Mouse (Mus musculus): ENCODE results near the gene Kars.
A peak's percentile ranks its signal among the peaks of the same experiment; 100 is the strongest.

Kars gene

DNA sequence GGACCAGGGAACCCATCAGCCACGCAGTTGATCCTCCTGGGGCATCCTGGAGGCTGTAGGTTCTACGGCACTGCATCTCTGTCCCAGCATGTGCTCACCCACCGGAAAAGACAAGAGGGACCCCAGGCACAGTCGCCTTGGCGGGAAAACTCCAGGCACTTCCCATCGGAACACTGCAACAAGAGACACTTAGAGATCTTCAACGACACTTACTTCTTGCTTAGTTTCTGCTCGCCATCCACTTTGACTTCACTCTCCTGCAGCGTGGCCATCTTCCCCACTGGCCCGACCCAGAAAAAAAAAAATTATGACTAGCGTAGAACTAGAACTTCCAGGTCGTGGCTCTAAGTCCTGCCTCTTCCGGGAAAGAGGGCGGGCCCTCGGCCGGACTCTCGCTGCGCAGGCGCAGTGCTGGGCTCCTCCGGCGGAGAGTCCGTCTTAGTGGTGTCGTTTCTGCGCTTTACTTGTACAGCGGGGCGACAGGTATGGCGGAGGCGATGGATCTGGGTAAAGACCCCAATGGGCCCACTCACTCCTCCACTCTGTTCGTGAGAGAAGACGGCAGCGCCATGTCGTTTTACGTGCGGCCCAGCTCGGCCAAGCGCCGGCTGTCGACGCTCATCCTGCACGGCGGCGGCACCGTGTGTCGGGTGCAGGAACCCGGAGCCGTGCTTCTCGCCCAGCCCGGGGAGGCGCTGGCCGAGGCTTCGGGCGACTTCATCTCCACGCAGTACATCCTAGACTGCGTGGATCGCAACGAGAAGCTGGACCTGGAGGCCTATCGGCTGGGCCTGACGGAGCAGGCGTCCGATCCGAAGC, at the start of gene Kars, which contains the start of gene Terf2ip:
Gene Kars (minus strand): TSS at position 327 of the 819 bp plus-strand sequence.
Gene Terf2ip (plus strand): TSS at position 402 of the 819 bp plus-strand sequence.
- peak; percentile 84 for DNase-seq (ENCODE audit: low read depth, low spot score)

DNA sequence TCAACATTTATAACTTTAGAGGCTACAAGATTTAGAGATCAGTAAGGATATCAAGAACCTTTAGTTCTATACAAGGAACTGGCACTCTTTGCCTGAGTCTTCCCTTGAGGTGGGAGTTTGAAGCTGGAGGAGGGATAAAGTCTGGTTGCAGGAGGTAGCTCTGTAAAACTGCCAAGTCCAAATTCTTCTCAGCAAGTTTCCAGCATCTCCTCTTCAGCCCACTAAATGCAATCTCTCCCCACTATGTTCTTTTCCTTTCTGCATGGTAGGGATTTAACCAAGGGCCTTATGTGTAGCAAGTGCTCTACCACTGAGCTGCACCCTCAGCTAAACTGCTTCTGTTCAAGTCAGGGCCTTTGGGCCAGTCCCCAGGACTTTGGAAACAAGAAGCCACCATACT, 43.3 kb upstream of the Kars start:
- DNase-seq (ENCODE audit: low read depth, low spot score): no peak

DNA sequence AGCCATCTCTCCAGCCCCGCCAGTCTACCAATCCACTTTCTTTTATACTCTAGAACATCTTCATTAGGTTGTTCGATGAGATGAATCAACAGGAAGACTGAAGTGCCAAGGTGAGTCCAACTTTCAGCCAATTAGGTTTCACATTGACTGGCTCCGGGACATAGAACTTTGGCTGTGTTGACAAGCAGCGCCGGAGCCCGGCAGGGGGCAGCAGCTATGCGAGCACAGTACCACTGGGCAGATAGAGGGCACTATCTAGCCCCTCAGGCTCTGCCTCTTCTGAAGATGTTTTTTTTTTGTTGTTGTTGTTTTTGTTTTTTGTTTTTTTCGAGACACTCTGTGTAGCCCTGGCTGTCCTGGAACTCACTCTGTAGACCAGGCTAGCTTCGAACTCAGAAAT, 40.4 kb upstream of the Kars start:
- DNase-seq (ENCODE audit: low read depth, low spot score): no peak

DNA sequence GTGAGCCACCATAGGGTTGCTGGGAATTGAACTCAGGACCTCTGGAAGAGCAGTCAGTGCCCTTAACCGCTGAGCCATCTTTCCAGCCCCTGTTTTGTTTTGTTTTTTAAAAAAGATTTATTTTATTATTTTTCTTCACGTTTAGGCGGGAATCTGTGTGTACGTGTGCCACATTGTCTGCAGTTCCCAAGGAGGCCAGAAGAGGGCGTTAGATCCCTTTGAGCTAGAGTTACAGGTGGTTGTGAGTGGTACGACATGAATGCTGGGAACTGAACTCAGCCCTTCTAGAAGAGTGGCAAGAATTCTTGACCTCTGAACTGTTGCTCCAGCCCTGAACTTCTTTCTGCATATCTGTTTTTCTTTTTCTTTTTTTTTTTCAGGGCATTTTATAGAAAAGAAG, 38.9 kb upstream of the Kars start:
- no peak for DNase-seq (ENCODE audit: low read depth, low spot score)

DNA sequence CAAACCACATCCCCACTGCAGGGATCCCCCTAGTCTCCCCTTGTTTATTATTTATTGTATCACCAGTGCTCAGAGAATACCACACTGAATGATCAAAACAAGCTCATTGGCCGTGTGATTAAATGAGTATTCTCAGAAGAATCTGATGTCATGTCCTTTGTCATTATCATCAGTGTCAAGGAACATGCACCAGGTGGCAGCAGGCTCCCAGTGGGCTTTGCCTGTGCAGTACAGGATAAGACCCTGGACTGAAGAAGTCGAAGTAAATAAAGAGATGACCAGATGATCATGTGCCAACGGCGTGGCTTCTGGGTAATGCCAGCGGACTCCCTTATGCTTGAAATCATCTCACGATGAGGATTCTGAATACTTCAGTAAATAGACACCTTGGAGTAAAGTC, 37.2 kb upstream of the Kars start:
- DNase-seq (ENCODE audit: low read depth, low spot score): no peak

DNA sequence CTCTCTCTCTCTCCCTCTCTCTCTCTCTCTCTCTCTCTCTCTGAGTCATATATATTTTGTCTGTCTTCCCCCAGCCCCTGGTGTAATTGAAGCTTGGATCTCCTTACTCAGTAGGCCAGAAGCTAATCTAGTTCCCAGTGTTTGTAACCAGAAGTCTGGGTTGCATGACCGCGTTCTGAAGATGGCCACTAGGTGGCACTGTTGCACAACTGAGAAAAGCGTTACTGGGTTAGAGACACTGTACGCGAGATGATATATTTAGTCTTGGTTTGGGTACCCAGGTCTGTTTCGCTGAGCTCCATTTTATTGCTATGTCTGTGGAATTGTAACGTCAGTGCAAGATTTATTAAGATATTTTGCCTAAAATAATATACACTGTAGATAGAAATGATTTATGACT, 34.8 kb upstream of the Kars start:
- DNase-seq (ENCODE audit: low read depth, low spot score): peak; percentile 61

DNA sequence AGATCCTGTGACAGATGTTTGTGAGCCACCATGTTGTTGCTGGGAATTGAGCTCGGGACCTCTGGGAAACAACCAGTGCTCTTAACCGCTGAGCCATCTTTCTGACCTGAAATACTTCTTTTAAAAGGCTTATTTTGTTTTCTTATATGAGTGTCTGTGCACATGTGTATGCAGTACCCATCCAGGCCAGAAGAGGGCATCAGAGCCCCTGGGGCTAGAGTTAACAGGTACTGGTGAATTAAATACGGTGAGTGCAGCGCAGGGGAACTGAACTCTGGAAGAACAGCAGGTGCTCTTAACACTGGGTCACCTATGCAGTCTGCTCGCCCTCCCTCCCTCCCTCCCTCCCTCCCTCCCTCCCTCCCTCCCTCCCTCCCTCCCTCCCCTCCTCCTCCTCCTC, 34.1 kb upstream of the Kars start:
- no peak for DNase-seq (ENCODE audit: low read depth, low spot score)

DNA sequence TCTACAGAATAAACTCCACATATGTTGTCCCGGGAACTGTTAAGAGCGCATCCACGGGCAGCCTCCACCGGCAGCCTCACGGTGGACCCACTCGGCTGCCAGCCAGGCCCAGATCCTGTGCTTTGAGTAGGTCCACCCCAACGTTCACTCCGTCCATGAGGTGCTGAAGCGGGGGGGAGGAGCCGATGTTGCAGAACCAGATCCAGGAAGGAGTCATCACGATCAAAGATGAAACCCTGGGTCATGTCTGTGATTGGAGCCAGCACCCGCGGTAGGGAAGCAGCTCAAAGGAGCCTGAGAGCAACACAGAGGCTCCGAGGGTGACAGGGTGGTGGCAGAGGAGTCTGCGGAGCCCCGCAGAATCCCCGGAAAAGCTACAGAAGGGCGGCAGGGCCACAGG, 26.4 kb upstream of the Kars start:
- DNase-seq (ENCODE audit: low read depth, low spot score): no peak

DNA sequence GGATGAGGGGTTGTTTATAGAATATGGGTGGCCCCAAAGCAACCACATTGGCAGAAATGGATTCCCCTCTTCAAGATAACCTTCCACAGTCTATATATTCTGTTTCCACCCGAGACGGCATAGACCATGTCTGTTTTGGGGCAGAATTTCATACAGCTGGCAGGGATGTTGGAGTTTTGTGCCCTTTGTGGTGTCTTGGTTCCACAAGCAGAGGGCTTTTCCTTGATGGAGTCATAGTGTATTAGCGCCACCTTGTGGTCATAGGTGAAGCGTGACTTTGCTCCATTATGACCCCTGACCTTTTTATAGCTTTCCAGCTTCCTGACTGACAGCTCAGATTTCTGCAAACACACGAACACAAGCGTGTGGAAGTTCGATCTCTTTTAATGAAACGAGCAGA, 23.5 kb upstream of the Kars start:
- DNase-seq (ENCODE audit: low read depth, low spot score): peak; percentile 39

DNA sequence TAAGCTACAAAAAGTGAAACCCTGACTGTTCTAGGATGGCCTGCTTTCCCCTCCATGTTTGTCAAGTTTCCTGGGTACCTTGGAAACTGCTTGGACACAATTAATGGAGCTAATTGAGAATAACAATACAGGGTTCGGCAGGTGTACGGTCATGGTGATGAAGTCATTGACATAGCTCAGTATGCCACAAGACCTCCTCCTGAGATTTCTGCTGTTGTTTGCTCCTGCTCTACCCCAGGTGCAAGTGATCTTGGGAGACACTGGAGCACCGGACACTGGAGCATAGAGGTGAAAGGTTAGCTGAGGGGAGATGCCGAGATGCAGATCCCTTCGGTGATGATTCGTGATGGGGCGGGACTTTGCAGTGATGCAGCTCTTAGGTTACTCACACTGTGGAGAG, 21.9 kb upstream of the Kars start:
- no peak for DNase-seq (ENCODE audit: low read depth, low spot score)

DNA sequence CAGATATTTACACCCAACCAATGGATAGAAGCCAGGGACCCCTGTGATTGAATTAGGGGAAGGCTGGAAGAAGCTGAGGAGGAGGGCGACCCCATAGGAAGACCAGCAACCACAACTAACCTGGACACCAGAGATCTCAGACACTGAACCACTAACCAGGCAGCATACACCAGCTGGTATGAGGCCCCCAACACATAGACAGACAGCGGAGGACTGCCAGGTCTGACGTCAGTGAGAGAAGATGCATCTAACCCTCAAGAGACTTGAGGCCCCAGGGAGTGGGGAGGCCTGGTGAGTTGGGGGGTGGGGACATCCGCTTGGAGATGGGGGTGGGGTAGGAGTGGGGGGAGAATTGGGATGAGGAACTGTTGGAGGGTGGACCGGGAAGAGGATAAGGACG, 19.5 kb upstream of the Kars start:
- DNase-seq (ENCODE audit: low read depth, low spot score): no peak

DNA sequence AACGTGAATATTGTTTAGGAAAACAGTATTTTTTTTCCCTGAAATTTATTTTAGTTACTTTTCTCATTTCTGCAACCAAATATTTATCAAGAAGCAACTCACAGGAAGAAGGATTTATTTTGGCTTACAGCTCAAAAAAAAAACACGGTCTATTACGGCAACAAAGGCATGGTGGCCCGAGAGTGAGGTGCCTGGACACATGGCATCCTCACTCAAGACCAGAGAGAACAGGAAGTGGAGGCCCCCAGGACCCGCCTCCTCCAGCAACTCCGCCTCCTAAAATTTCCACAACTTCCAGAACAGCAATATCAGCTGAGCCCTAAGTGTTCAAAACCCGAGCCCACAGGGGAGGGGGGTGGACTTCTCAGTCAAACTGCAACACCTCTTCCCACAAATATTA, 18.3 kb upstream of the Kars start:
- no peak for DNase-seq (ENCODE audit: low read depth, low spot score)

DNA sequence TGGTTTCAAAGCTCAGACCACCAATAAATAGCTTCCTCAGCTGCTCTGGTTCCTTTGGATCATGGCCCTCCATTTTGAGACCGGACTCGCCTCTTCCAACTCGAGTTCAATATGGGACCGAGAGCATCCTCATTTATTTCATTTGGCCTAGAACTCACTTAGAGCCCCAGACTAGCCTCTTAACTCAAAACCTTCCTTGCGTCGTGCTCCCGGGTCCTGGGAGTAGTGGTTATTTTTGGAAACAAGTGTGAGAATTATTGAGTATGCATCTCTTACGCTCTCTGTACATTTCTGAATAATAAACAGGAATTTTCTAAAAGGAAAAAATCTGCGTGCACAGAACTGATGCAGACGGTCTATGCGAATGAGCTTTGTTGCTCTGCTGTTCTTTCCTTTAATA, 3.8 kb upstream of the Kars start, which contains the start of gene Gm6793:
Gene Gm6793 (minus strand): TSS at position 101 of the 400 bp plus-strand sequence.
- no peak for DNase-seq (ENCODE audit: low read depth, low spot score)

DNA sequence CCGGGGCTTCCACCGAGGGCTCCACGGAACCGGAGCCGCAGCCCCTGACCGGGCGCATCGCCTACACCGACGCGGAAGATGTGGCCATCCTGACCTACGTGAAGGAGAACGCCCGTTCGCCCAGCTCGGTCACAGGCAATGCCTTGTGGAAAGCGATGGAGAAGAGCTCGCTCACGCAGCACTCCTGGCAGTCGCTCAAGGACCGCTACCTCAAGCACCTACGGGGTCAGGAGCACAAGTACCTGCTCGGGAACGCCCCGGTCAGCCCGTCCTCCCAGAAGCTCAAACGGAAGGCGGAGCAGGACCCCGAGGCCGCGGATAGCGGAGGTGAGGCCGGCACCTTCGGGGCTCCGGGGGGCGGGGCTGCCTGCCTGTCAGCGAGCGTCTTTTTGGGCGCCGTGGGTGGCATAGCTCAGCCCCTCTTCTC, 706 bp upstream of the Kars start:
- no peak for DNase-seq (ENCODE audit: low read depth, low spot score)

DNA sequence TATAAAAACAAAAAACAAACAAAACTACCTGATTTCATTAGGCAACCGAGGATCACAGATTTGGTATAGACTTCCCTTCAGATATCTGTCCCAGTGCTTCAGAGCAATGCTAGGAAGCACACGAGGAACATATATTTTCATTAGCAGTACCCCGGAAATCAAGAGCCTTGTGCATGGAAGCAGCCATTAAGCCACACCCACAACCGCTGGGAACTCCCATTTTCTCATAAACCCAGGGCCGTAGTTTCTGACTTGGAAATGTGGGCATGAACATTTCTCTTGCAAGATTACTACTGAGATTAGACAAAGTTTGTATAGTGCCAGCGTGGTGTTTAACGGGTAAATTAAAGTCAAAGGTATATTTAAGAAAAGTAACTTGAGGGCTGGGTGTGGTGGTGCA, 1.6 kb downstream of the Kars start:
- DNase-seq (ENCODE audit: low read depth, low spot score): no peak

DNA sequence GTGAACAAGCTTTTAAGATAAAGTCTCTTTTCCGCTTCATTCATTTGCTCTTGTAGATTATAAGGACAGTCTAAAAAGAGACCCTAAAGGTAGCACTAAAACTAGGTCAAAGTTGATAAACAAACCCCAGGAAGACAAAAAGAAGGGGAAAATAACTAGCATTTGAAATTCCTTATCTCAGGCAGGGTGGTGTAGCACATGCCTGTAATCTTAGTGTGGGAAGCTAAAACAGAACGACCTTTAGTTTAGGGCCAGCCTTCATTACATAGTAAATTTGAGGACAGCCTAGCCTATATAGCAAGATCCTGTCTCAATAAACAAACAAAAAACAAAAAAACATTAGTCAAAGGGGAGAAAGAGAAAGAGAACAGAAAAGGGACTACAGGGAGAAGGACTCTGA, 3.5 kb downstream of the Kars start:
- no peak for DNase-seq (ENCODE audit: low read depth, low spot score)

DNA sequence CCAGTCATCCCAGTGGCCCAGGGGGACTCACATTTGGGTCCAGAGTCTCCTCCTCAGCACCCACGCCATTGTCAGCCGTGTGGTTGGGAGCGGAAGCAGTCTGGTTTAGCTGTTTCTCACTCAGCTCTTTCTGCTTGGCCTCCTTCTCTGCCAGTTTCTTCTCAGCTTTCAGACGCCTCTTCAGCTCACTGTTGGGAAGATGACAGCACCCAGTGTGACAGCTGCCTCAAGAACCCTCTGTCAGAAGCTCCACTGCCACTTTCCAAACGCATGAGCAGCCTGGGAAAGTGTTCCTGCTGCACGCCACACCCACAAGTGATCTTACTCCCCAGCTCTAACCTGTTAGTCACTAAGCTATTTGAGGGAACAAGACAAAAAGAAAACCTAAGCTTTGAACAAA, 5.5 kb downstream of the Kars start:
- DNase-seq (ENCODE audit: low read depth, low spot score): no peak

DNA sequence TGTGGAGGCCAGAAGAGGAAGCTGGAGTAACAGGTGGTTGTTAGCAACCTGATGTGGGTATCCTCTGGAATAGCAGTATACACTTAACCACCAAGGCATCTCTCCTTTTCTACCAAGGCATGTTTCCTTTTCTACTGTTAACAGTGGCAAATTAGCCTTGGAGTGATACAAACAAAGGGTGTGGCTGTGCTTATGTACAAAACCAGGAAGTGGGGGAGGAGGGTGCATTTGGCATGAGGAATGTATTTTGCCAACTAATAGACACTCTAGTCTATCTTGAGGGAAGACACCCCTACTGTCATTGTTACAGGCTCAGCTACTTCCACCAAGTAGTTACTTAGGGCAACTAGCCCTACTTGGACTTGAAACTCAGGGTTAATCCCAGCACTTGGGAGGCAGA, 6.4 kb downstream of the Kars start:
- DNase-seq (ENCODE audit: low read depth, low spot score): no peak

DNA sequence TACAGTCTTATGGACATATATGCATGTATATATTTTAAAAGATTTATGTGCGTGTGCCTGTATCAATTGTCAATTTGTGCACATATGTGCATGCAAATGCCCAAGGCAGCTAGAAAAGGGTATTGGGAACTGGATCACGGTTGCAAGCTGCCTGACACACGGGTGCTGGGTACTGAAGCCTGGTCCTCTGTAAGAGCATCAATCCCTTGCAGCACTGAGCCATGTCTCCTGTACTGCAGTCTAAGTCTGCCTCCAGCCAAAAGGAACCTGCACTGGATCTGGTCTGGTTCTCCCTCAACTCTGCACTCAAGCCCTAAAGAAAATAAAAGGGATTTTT, 18.5 kb downstream of the Kars start:
- no peak for DNase-seq (ENCODE audit: low read depth, low spot score)

DNA sequence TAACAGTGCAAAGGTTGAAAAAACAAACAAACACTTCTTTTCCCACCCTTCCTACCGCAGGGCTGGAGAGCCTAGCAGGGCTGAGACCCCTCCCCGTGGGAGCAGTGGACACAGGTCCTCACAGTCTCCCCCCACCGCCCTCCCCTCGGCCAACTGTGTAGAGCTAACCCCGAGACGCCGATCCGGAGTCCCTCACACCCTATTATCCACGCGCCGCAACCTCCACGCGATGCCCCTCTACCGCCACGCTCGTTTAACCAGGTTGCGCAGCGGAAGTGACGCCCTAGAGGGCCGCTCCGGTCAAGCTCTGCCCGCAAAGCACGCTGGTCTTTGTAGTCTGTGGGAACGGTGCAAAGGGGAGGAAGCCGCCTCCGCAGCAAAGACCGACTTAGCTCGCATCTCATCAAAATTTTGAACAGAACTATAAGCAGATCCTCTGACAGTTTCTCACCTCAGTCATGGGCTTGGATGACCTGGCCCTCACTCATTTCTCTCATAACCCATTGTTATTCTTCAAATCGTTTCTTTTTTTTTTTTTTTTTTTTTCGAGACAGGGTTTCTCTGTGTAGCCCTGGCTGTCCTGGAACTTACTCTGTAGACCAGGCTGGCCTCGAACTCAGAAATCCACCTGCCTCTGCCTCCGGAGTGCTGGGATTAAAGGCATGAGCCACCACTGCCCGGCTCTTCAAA, 19.0 kb downstream of the Kars start, which contains the start of gene Adat1:
Gene Adat1 (minus strand): TSS at position 290 of the 690 bp plus-strand sequence.
- DNase-seq (ENCODE audit: low read depth, low spot score): peak; percentile 84

DNA sequence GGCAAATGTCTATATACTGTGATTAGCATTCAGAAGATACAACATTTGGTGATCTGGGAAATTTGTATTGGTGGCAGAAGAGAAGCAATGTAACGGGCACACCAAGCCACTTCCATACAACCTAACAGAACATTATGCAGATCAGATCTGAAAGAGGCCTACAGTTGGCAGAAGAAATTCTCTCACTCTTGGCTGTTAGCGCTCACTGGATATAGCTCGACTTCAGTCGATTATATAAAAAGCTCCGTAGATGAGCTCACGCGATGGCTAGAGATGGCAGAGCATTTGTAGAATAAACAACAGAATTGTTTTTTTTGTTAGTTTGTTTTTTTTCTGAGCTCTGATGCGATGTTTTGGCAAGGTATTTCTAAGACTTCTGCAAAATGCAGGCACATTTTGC, 19.8 kb downstream of the Kars start:
- DNase-seq (ENCODE audit: low read depth, low spot score): no peak

DNA sequence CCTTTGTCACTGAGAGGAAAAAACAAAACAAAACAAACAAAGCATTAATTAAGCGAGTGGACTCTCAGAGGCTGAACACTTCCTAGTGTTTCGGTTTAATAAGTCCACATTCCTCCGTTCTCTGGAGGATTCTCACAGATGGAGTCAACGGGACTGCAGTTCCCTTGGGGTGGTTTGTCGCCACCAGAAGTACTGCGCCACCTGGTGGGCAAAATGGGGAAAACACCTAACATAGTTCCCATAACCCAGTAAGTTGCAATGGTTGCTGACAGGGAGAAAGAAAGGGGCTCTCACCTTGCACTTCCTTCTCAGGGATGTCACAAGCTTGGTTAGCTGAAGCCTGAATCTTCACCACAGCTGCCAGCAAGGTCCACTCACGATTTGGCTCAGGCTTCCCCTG, 21.2 kb downstream of the Kars start:
- peak; percentile 51 for DNase-seq (ENCODE audit: low read depth, low spot score)

DNA sequence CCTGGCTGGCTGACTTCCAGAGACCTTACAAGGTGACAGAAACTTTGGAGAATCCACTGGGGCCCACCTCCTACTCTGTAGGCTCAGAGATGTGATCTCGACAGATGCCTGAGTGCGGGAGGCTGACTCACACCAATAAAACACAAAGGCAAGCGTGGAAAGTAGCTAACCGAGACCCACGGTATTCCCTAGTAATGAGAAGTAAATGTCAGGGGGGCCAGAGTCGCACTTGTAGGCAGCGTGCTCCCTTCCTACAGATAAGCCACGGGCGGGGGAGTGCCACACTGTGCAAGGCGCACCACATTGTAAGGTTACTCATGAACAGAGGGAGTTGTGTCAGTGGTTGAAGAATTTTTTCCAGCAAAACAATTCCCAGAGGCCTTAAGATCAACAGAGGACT, 26.6 kb downstream of the Kars start:
- no peak for DNase-seq (ENCODE audit: low read depth, low spot score)

All from retina, adult 2 months (tissue).